Mouse (Mus musculus): ENCODE measurements at regions not wholly inside any gene's neighbourhood (a gene's known extent, or its start where the extent isn't known, plus 50 kb on each side); places are given as distances from the start of the nearest gene placed in this dataset.
A peak's percentile ranks its signal among the peaks of the same experiment; 100 is the strongest.

DNA sequence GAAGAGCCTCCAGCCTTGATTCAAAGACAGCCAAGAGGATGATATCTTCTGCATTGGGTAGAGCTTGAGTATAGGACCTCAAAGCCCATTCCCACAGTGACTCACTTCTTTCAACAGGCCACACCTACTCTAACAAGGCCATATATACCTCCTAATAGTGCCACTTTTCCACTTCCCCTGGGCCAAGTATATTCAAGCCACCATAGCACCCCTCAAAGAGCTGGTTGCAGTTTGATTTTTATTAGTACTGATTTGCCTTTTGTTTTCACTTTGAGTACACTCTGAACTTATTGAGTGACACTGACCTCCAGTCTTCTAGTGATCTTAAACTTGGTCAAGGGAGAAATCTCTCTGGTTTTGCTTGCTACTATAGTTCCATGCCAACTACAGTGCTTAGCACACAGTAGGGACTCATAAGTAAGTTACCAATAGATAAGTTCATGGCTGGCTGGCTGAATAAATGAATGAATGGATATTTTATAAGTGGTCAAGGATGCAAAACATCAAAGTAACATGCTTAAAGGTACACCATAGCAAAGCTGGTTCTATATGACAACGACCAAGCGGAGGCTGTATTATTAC is 64.5 kb upstream of the Lmo2 start:
- DNase-seq: no peak

DNA sequence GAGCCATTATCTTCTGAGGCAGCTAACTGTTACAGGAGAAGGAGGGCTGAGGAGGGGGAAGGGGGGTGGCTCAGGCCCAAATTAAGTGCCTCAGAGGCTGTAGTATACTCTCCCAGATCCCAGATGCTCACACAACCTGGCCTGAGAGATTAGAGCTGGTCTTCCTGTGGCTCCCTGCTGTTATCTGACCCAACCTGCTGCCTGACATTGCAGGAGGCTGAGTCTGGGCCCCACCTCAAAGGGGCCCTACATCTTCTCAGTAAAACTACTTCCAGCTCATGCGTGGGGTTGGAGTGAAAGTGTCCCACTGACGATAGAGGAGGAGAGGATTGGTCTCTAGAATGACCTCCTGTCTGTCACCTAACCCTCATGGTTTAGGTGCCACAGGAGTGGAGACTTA is 64.0 kb upstream of the Lmo2 start:
- no peak for DNase-seq

DNA sequence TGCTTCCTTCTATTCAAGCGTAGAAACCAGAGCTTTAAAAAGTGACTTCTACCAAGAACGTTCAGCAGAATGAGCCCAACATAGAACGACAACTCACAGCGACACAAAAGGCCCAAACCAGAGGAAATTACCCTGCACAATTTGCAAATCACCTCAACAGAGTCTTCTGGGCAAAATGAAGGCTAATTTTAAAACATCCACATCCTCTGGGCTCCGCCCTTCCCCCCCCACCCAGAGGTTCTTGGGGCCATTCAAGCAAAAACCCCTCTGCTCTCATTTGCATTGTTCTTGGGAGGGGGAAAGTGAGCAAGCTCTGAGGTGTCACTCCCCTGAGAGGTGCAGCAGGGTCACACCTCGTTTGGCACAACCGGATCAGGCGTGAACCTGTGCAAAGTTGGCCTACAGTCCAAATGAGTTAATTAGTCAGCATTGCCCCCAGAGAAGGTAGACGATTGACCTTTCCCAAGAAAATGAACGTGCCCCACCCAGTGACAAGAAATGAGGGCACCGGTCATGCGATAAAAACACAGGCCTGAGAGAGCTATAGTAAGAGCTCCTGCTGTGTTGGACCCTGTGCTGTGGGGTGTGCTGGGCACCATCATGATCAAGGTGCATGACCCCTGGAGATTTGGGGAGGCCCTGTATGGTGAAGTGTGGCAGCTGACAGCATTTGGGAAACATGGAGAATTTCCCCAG is 62.7 kb upstream of the Lmo2 start:
- no peak for DNase-seq

DNA sequence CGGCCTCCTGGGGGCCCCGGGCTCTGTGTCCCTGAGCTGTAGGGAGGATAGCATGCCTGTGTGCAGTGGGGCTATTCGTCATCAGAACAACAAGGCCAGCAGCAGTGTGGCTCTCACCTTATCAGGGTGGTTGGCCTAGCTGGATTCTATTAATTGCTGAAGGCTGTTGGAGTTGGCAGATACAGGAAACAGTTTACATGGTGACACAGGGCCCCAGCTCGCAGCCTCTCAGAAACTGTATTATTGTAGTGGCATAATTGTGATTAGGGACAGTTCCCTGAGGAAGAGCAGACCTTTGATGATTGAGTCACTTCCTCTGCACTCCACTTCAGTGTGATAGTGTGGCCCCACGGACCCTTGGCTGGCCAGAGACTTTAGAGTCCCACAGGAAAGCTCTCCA is 61.6 kb upstream of the Lmo2 start:
- DNase-seq: peak; percentile 84

DNA sequence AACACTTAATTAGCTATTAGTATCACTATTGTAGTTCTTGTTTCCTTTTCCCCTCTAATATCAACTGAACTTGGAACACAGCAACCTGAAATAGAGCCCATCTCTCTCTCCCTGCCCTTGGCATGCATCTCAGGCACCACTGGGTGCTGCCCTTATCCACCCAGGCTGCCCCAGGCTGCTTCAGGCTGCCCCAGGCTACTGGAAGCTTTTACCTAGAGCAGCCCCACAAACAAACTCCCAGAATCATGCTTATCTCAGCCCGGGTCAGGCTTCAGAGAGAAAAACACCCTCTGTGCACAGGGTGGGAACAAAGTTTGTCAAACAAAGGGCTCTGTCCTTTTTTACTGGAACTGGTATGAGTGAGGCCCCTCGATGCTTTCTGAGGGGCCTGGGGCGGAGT is 61.0 kb upstream of the Lmo2 start:
- DNase-seq: no peak

DNA sequence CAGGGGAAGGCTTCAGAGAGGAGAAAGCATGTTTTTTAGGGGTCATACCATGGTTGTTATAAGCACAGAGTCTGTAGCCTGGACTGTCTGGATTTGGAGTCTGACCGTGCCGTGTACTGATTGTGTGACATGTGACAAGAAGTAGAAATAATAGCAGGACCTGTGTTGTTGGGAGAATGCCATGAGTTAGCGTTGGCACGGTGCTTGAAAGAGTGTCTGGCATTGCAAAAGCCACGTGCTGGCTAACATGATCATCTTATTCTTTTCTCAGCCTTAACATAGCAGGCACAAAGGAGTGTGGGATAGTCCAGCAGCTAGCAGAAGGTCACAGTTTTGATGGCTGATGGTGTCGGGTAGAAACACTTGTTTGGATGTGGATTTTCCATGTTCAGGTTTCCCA is 58.1 kb upstream of the Lmo2 start:
- peak; percentile 7 for DNase-seq

DNA sequence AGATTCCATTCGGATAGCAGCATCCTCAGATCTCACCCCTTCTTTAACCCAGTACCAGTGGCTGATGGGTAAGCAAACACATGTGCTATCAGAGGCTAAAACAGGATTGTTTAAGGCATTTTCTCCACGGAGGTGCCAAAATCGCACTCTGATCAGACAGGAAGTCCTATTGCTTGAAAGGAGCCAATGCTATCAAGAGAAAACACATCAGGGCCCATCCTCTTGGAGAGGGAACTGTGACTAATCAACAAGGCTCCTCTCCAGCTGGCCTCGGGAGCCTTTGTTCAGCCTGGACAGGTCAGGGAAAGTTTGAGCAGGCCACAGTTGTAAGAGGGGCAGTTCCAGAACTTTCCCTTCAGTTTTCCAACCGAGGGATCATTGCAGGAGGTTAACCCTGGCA is 57.4 kb upstream of the Lmo2 start:
- peak; percentile 74 for DNase-seq

DNA sequence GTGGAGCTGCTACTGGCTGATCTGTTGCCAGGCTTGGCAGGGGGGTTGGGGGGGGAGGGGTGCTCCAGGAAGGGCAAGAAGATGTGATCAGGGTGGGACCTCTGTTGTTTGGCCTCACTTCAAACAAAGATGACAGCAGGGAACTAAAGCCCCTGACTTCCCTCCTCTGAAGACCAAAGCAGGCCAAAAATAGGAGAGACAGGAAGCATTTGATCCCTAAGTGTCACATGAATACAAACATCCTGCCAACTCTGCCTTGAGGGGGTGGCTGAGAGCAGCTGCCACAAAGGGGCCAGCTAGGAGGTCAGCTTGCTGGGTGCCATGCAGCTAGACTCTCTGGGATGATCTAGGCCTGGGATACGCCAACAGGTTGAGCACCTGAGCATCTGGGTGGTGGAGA is 56.3 kb upstream of the Lmo2 start:
- DNase-seq: peak; percentile 50

DNA sequence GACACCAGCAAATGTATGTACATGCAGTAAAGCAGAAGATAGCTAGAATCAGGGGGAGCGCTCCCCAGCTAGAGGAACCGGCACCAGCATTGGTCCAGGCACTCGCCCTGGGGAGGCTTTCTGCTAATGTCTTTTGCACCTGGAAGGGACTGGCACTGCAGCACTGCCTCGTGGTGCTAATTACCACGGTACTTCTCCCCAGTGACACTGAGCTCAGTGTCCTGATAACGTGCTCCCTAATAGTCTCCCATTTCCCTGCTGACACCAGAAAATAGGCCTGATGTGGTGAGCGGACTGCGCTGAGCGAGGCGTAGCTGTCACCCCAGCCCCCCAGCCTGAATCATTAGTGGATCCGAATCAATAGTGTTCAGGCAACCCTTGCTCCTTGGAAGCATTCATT is 55.0 kb upstream of the Lmo2 start:
- no peak for DNase-seq

DNA sequence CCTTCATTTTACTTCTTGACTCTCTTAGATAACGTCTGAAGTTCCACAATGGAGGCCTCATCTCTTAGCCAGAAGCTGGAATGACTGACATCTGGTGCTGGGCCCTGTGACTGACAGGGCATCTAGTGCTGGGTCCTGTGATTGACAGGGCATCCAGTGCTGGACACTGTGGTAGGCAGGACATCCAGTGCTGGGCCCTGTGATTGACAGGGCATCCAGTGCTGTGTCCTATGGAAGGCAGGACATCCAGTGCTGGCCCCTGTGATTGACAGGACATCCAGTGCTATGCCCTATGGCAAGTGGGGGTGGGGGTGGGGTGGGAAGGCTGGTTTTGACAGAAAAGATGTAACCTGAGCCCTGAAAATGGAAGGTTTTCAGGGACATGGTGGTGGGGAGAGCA is 52.1 kb upstream of the Lmo2 start:
- no peak for DNase-seq

DNA sequence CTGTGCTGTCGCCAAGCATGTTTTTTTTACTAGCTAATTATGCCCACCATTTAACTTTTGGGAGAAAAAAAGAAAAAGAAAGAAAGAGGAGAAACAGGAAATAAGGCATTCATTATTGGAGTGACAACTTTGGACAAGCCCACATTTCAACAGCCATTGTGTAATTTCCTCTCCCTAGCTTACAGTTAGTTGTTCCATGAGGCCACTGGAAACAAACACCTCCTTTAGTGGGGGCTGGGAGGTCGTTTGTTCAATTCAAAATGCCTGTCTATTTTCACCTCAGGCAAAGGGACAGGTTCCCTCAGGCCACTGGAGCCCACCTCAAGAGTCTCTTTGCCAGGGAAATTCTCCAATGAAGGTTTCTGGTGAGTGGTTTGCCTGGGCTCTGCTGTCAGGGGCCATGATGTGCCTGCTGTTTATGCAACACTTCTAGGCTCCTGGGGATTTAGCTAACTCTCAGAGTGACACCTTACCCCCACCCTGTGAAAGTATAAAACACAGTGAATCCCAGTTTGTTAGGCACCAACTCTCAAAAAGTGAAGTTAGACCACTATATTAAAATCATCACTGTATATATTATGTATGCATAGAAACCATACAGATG is 51.1 kb upstream of the Lmo2 start:
- DNase-seq: no peak
